Mouse (Mus musculus) embryonic fibroblast, embryonic 13.5 days (primary cell): Measurements from ENCODE around the gene Atrn.

ENCODE experiments used
- CTCF ChIP-seq: IDR thresholded peaks from 2 replicates; pipeline ENCODE4 v1.5.1; 2011; ENCODE audit warnings: mild to moderate bottlenecking, control low read depth, low read length, moderate library complexity, borderline replicate concordance; ENCODE audit not compliant: insufficient read depth
- POLR2A ChIP-seq: IDR thresholded peaks from 2 replicates; pipeline ENCODE4 v1.6.1; 2011; ENCODE audit warnings: low read depth, mild to moderate bottlenecking, control low read depth, low read length, moderate library complexity

DNA sequence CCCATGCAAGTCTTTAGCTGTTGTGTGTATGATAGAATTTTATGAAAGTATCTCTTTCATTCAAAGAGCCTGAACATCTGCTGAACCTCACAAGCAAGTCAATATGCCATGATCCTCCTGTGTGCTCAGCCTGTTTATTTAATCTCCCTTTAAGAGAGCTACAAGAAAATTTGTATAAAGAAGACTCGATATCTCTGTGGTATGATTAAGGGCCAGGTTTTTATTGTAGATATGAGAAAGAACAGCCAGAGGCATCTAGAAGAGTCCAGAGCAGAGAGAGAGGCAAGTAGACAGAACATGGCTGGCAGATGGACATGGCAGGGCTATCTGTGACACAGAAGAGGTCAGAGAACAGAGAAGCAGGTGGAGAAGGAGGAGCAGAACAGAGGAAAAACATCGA, 139.7 kb downstream of the Atrn start:
- TF ChIP-seq CTCF = no peak
- no peak for TF ChIP-seq POLR2A
